Mouse (Mus musculus) CH12.LX (cell line): ENCODE measurements at regions not wholly inside any gene's neighbourhood (a gene's known extent, or its start where the extent isn't known, plus 50 kb on each side); places are given as distances from the start of the nearest gene placed in this dataset.

Source experiments
- DNase-seq: peaks from one replicate; pipeline ENCODE4 v3.0.0-alpha.2; 2013; ENCODE audit errors: extremely low read depth
- H3K27ac ChIP-seq: 2 replicates; pipeline ENCODE4 v1.5.1; 2012; ENCODE audit warnings: low read depth, mild to moderate bottlenecking, control low read depth, moderate library complexity; ENCODE audit not compliant: insufficient read depth
- H3K27me3 ChIP-seq: replicated peaks from 2 replicates; pipeline ENCODE3; 2012; ENCODE audit warnings: inconsistent platforms
- H3K36me3 ChIP-seq, 2 experiments: replicated peaks in 1 of 2; 2 replicates each; pipeline versions ENCODE3 to v1.6.1; 2012; ENCODE audit warnings: inconsistent platforms in 1 of 2, low read length in 1 of 2, mild to moderate bottlenecking in 1 of 2, mixed read lengths in 1 of 2, moderate library complexity in 1 of 2; ENCODE audit not compliant: control insufficient read depth in 1 of 2, insufficient read depth in 1 of 2
- H3K4me1 ChIP-seq, 2 experiments: 2 replicates each; pipeline ENCODE4 v1.6.1; 2012; ENCODE audit warnings: inconsistent platforms in 1 of 2, moderate library complexity in 1 of 2; ENCODE audit not compliant: insufficient read depth in 2 of 2, control insufficient read depth in 1 of 2
- H3K4me2 ChIP-seq: 2 replicates; pipeline ENCODE4 v1.6.1; 2012; ENCODE audit warnings: low read depth, mild to moderate bottlenecking, control low read depth; ENCODE audit not compliant: poor library complexity, insufficient read depth, severe bottlenecking
- H3K4me3 ChIP-seq, 3 experiments: fragments of 150-350 bp in 1 of 3; sonication (generic) in 1 of 3; replicated peaks in 1 of 3; 2 replicates each; pipeline versions ENCODE3 to v1.5.1; 2011 to 2012; ENCODE audit warnings: low read depth in 2 of 3, low read length in 2 of 3, mild to moderate bottlenecking in 2 of 3, moderate library complexity in 2 of 3, control low read depth in 1 of 3, improper control_type of control experiment in 1 of 3, inconsistent platforms in 1 of 3, mixed read lengths in 1 of 3; ENCODE audit not compliant: poor library complexity in 1 of 3
- H3K79me2 ChIP-seq: replicated peaks from 2 replicates; pipeline ENCODE4 v1.6.1; 2012; ENCODE audit warnings: mild to moderate bottlenecking, moderate library complexity; ENCODE audit not compliant: control insufficient read depth, poor library complexity, insufficient read depth, severe bottlenecking; ENCODE audit errors: extremely low read depth
- H3K9ac ChIP-seq: 2 replicates; pipeline ENCODE4 v1.6.1; 2012; ENCODE audit warnings: low read depth, mild to moderate bottlenecking, control low read depth, moderate library complexity; ENCODE audit not compliant: insufficient read depth
- H3K9me3 ChIP-seq: replicated peaks from 2 replicates; pipeline ENCODE3; 2012; ENCODE audit warnings: low read length, inconsistent platforms, mixed read lengths
- CHD1 ChIP-seq: IDR thresholded peaks from 2 replicates; pipeline ENCODE4 v1.6.1; 2012; ENCODE audit warnings: low read depth, low read length, improper control_type of control experiment, inconsistent platforms
- CHD2 ChIP-seq: IDR thresholded peaks from 2 replicates; pipeline ENCODE4 v1.6.1; 2011; ENCODE audit warnings: low read length, improper control_type of control experiment
- EP300 ChIP-seq: IDR thresholded peaks from 2 replicates; pipeline ENCODE4 v1.6.1; 2011; ENCODE audit warnings: low read length, improper control_type of control experiment
- JUN ChIP-seq: IDR thresholded peaks from 2 replicates; pipeline ENCODE4 v1.6.1; 2011; ENCODE audit warnings: low read depth, mild to moderate bottlenecking, low read length, improper control_type of control experiment, moderate library complexity; ENCODE audit not compliant: insufficient read depth
- JUND ChIP-seq: conservative IDR thresholded peaks from 2 replicates; pipeline ENCODE4 v1.6.1; 2011; ENCODE audit warnings: low read depth, low read length, improper control_type of control experiment
- MAX ChIP-seq: IDR thresholded peaks from 2 replicates; pipeline ENCODE4 v1.6.1; 2011; ENCODE audit warnings: low read length, improper control_type of control experiment
- MAZ ChIP-seq: IDR thresholded peaks from 2 replicates; pipeline ENCODE4 v1.6.1; 2012; ENCODE audit warnings: low read depth, mild to moderate bottlenecking, inconsistent platforms, low read length, improper control_type of control experiment, moderate library complexity
- MEF2A ChIP-seq: IDR thresholded peaks from 2 replicates; pipeline ENCODE4 v1.6.1; 2014; ENCODE audit warnings: low read depth, mild to moderate bottlenecking, inconsistent platforms, low read length, improper control_type of control experiment, borderline replicate concordance
- MXI1 ChIP-seq: IDR thresholded peaks from 2 replicates; pipeline ENCODE4 v1.6.1; 2011; ENCODE audit warnings: mild to moderate bottlenecking, low read depth, low read length, improper control_type of control experiment
- NRF1 ChIP-seq: IDR thresholded peaks from 2 replicates; pipeline ENCODE4 v1.6.1; 2014; ENCODE audit warnings: low read depth, mild to moderate bottlenecking, inconsistent platforms, low read length, improper control_type of control experiment, moderate library complexity
- PAX5 ChIP-seq: IDR thresholded peaks from 2 replicates; pipeline ENCODE4 v1.6.1; 2012; ENCODE audit warnings: low read length, inconsistent platforms, mixed read lengths
- POLR2A ChIP-seq: IDR thresholded peaks from 2 replicates; pipeline ENCODE4 v1.6.1; 2011; ENCODE audit warnings: low read depth, mild to moderate bottlenecking, improper control_type of control experiment, low read length
- POLR2AphosphoS2 ChIP-seq: IDR thresholded peaks from 2 replicates; pipeline ENCODE4 v1.6.1; 2011; ENCODE audit warnings: low read depth, low read length, improper control_type of control experiment
- RAD21 ChIP-seq: IDR thresholded peaks from 2 replicates; pipeline ENCODE4 v1.6.1; 2011; ENCODE audit warnings: low read depth, mild to moderate bottlenecking, low read length, improper control_type of control experiment, moderate library complexity
- RCOR1 ChIP-seq: conservative IDR thresholded peaks from 2 replicates; pipeline ENCODE4 v1.6.1; 2012; ENCODE audit warnings: low read depth, mild to moderate bottlenecking, inconsistent platforms, low read length, improper control_type of control experiment
- SIN3A ChIP-seq: IDR thresholded peaks from 2 replicates; pipeline ENCODE4 v1.6.1; 2012; ENCODE audit warnings: low read length, improper control_type of control experiment, inconsistent platforms
- TCF12 ChIP-seq: IDR thresholded peaks from 2 replicates; pipeline ENCODE4 v1.6.1; 2014; ENCODE audit warnings: low read depth, mild to moderate bottlenecking, inconsistent platforms, low read length, improper control_type of control experiment
- UBTF ChIP-seq: IDR thresholded peaks from 2 replicates; pipeline ENCODE4 v1.6.1; 2012; ENCODE audit warnings: low read depth, mild to moderate bottlenecking, inconsistent platforms, low read length, improper control_type of control experiment, moderate library complexity
- USF2 ChIP-seq: conservative IDR thresholded peaks from 2 replicates; pipeline ENCODE4 v1.6.1; 2011; ENCODE audit warnings: low read depth, low read length, improper control_type of control experiment
- ZC3H11A ChIP-seq: IDR thresholded peaks from 2 replicates; pipeline ENCODE4 v1.6.1; 2012; ENCODE audit warnings: low read depth, mild to moderate bottlenecking, inconsistent platforms, low read length, improper control_type of control experiment
- ZKSCAN1 ChIP-seq: IDR thresholded peaks from 2 replicates; pipeline ENCODE4 v1.6.1; 2012; ENCODE audit warnings: low read depth, inconsistent platforms, low read length, improper control_type of control experiment, borderline replicate concordance
- dilution Hi-C: fragments of 300-500 bp; cut with MboI; formaldehyde crosslinking; loops from 2 replicates; pipeline ENCODE4 v1.14.3; 2020; ENCODE audit warnings: low sequenced_read_pairs; ENCODE audit not compliant: extremely low pct_unique_long_range_greater_than_20kb, extremely low pct_ligation_motif_present
- in situ Hi-C: fragments of 300-500 bp; cut with MboI; formaldehyde crosslinking; loops from 3 replicates; pipeline ENCODE4 v1.14.3; 2019; ENCODE audit warnings: low sequenced_read_pairs, low pct_ligation_motif_present, low pct_unique_long_range_greater_than_20kb, mixed read lengths

DNA sequence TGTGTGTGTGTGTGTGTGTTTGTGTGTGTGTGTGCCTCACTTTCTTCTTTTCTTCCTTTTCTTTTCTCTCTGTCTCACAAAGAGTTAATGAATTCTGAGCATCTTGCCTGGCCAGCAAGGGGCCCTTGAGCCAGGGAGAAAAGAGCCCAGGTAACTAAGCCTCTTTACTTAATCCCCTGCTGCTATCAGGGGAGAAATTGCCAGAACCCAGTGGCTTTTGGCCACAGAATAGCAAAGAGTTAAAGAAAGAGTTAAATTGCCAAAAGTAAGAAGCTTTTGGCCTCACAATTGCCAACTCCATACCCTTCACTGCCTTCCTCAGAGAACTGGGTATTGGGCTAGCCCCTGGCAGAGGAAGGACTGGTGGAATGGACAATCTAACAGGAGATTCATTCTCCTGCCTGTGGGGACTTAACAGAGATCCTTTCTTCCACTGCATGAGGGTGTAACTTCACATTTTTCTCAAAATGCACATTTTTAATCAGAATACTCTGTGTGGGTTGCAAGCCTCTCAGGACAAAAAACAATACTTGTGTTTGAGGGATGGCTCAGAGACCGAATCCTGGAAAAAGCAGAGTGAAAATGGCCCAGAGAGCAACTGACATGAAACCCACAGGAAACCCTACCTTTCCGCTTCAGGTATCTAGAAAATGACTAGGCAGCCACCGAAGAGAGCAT, 431.0 kb upstream of the Gm10131 start:
- dilution Hi-C loops = no loop called here
- H3K9ac ChIP-seq = no peak overlapping the region
- no peaks in the 10 kb centered on the region for H3K36me3 ChIP-seq
- TF ChIP-seq POLR2A (no peak), NRF1 (no peak), MAX (no peak), MEF2A (no peak), JUND (no peak), UBTF (no peak), RAD21 (no peak), ZC3H11A (no peak), USF2 (no peak), MXI1 (no peak), CHD1 (no peak), SIN3A (no peak), ZKSCAN1 (no peak), JUN (no peak), RCOR1 (no peak), MAZ (no peak), PAX5 (no peak)
- TF ChIP-seq, all 38 proteins: peak for 0
- no peak for DNase-seq
- H3K79me2 ChIP-seq = no peaks in the 10 kb centered on the region
- no peaks in the 10 kb centered on the region for H3K27me3 ChIP-seq
- no peak overlapping the region for H3K4me2 ChIP-seq
- no peaks in the 10 kb centered on the region for H3K9me3 ChIP-seq
- no peak overlapping the region for H3K27ac ChIP-seq
- no peaks in the 10 kb centered on the region for H3K4me1 ChIP-seq
- H3K4me3 ChIP-seq = no peak overlapping the region
- in situ Hi-C loops = no loop called here

DNA sequence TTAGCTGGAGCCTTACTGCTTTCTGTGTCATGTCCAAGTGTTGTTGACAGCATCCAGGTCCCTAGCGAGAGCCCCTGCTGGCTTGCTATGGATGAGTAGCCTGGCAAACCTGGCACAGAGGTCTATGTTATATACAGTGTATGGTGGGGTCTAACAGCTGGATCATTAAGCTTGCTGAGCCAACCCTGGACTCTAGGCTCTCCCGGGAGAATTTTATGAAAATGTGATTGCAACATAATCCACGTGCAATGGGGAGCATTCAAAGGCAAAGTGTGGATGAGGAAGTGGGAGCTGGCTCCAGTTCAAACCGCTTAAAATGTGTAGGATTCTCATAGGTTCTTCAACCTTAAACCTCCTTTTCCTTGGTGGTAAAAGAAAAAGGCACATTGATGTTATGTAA, 427.7 kb upstream of the Gm10131 start:
- TF ChIP-seq NRF1 (no peak), POLR2AphosphoS2 (no peak), TCF12 (no peak), USF2 (no peak), EP300 (no peak), CHD2 (no peak)
- TF ChIP-seq, all 38 proteins: peak for 0
- Histone ChIP-seq H3K9me3 (no peaks in the 10 kb centered on the region), H3K4me3 (no peak overlapping the region), H3K4me1 (no peaks in the 10 kb centered on the region), H3K36me3 (no peaks in the 10 kb centered on the region), H3K4me2 (no peak overlapping the region), H3K9ac (no peak overlapping the region), H3K27ac (no peak overlapping the region), H3K27me3 (no peaks in the 10 kb centered on the region), H3K79me2 (no peaks in the 10 kb centered on the region)
- DNase-seq = no peak
- dilution Hi-C loops (no loop called here), in situ Hi-C loops (no loop called here)
